In genomic region chr7:30958109-30958865, GRCm38 (mm10) we compare ENCODE assay signal across 8 mouse cellular contexts. TPM values are rescaled to one million over a fixed set of nuclear protein-coding genes. Genes with fewer than 3 reads are reported as not detected.
DNase-seq lines count a peak whose midpoint lies in the region; ATAC-seq lines count a peak whose summit lies in the region.

No protein-coding gene starts in this region.

- WGBS in lung, embryonic 16.5 days, result 66% methylated on average over 28 of the region's 28 CpGs
- WGBS in hindbrain, embryonic 16.5 days, result 70% methylated on average over 28 of the region's 28 CpGs
- WGBS in midbrain, embryonic 13.5 days, result 74% methylated on average over 28 of the region's 28 CpGs

- H3K4me1 ChIP-seq in lung, embryonic 16.5 days (replicated peaks; ENCODE audit: control insufficient read depth, insufficient read depth, low read length), result peaks cover 10% of the 10 kb centered on the region
- H3K4me1 ChIP-seq in hindbrain, embryonic 16.5 days (ENCODE audit: control insufficient read depth, insufficient read depth, low read depth, low read length), result peaks cover 18% of the 10 kb centered on the region
- H3K4me1 ChIP-seq in midbrain, embryonic 13.5 days (replicated peaks), result peaks cover 32% of the 10 kb centered on the region

- no peak for ATAC-seq in lung, embryonic 16.5 days (ENCODE audit: low read depth)
- no peak for ATAC-seq in hindbrain, embryonic 16.5 days
- no peak for ATAC-seq in midbrain, embryonic 13.5 days
- no peak for ATAC-seq in megakaryocyte-erythroid progenitor cell, adult 5-6 weeks (replicated peaks; ENCODE audit: low FRiP score, low TSS enrichment, poor library complexity, severe bottlenecking)

- H3K9ac ChIP-seq in lung, embryonic 16.5 days (ENCODE audit: low read length), result peak overlapping the region; percentile 98
- peak overlapping the region; percentile 98 for H3K9ac ChIP-seq in hindbrain, embryonic 16.5 days (ENCODE audit: low read depth, low read length)
- peak overlapping the region; percentile 98 for H3K9ac ChIP-seq in midbrain, embryonic 13.5 days (replicated peaks)

- no peaks in the 10 kb centered on the region for H3K27me3 ChIP-seq in lung, embryonic 16.5 days (ENCODE audit: control insufficient read depth, insufficient read depth, low read depth, low read length)
- no peaks in the 10 kb centered on the region for H3K27me3 ChIP-seq in hindbrain, embryonic 16.5 days (replicated peaks; ENCODE audit: control insufficient read depth, insufficient read depth, low read length)
- H3K27me3 ChIP-seq in midbrain, embryonic 13.5 days, result no peaks in the 10 kb centered on the region

- H3K27ac ChIP-seq in lung, embryonic 16.5 days (ENCODE audit: low read length), result peak overlapping the region; percentile 98
- peak overlapping the region; percentile 99 for H3K27ac ChIP-seq in hindbrain, embryonic 16.5 days (ENCODE audit: low read depth, low read length)
- H3K27ac ChIP-seq in midbrain, embryonic 13.5 days, result peak overlapping the region; percentile 99

- H3K4me3 ChIP-seq in lung, embryonic 16.5 days (ENCODE audit: low read length), result peak overlapping the region; percentile 81
- H3K4me3 ChIP-seq in hindbrain, embryonic 16.5 days (ENCODE audit: low read length), result peak overlapping the region; percentile 87
- H3K4me3 ChIP-seq in midbrain, embryonic 13.5 days (replicated peaks), result peak overlapping the region; percentile 95

- peaks cover 15% of the 10 kb centered on the region for H3K36me3 ChIP-seq in lung, embryonic 16.5 days (ENCODE audit: control insufficient read depth, insufficient read depth, low read length)
- peaks cover 11% of the 10 kb centered on the region for H3K36me3 ChIP-seq in hindbrain, embryonic 16.5 days (ENCODE audit: control insufficient read depth, insufficient read depth, low read length)
- peaks cover 18% of the 10 kb centered on the region for H3K36me3 ChIP-seq in midbrain, embryonic 13.5 days

- peak overlapping the region; percentile 88 for H3K4me2 ChIP-seq in lung, embryonic 16.5 days (ENCODE audit: low read depth, low read length)
- H3K4me2 ChIP-seq in hindbrain, embryonic 16.5 days (ENCODE audit: low read length), result peak overlapping the region; percentile 65
- H3K4me2 ChIP-seq in midbrain, embryonic 13.5 days (replicated peaks), result peak overlapping the region; percentile 74

- DNase-seq in lung, postnatal 4 days, result no peak
- peak; percentile 9 for DNase-seq in embryo, embryonic 11 days
- DNase-seq in spleen, adult 18-20 months, result no peak
- DNase-seq in c-Kit-positive CD71-positive TER-119-positive erythroid progenitor cells, embryonic 14.5 days (ENCODE audit: low spot score), result no peak

- no peaks in the 10 kb centered on the region for H3K9me3 ChIP-seq in lung, embryonic 16.5 days (ENCODE audit: control insufficient read depth, low read length)
- H3K9me3 ChIP-seq in hindbrain, embryonic 16.5 days (ENCODE audit: control insufficient read depth, low read length), result no peaks in the 10 kb centered on the region
- no peaks in the 10 kb centered on the region for H3K9me3 ChIP-seq in midbrain, embryonic 13.5 days

RNA-seq across cellular contexts. Expression of gene Usf2, which starts 1.7 kb away (rescaled TPM):
- polyA plus RNA-seq in lung, embryonic 16.5 days (2015; fragmentation: Nextera tagmentation; extraction: Ambion mirVana), result 20.5 and 22.3 TPM in 2 replicates
- 25.7 and 27.3 TPM in 2 replicates for polyA plus RNA-seq in hindbrain, embryonic 16.5 days (2015; fragmentation: Nextera tagmentation; extraction: Ambion mirVana)
- polyA plus RNA-seq in midbrain, embryonic 13.5 days (2015; fragmentation: Nextera tagmentation; extraction: Ambion mirVana), result 24.2 and 27.6 TPM in 2 replicates
- 56.5 and 84.3 TPM in 2 replicates for total RNA-seq in megakaryocyte-erythroid progenitor cell, adult 5-6 weeks (2014; fragmentation: Nextera tagmentation)
- total RNA-seq in megakaryocyte-erythroid progenitor cell, adult 5-6 weeks (2017), result 71.7 and 126 TPM in 2 replicates

RNA-seq across cellular contexts. Expression of gene Hamp, which starts 14.5 kb away (rescaled TPM):
- not detected in 2 replicates for polyA plus RNA-seq in lung, embryonic 16.5 days (2015; fragmentation: Nextera tagmentation; extraction: Ambion mirVana)
- polyA plus RNA-seq in hindbrain, embryonic 16.5 days (2015; fragmentation: Nextera tagmentation; extraction: Ambion mirVana), result not detected in 2 replicates
- not detected in 2 replicates for polyA plus RNA-seq in midbrain, embryonic 13.5 days (2015; fragmentation: Nextera tagmentation; extraction: Ambion mirVana)
- total RNA-seq in megakaryocyte-erythroid progenitor cell, adult 5-6 weeks (2014; fragmentation: Nextera tagmentation), result not detected in 2 replicates
- total RNA-seq in megakaryocyte-erythroid progenitor cell, adult 5-6 weeks (2017), result not detected in 2 replicates

RNA-seq across cellular contexts. Expression of gene Lsr, which starts 15.0 kb away (rescaled TPM):
- polyA plus RNA-seq in lung, embryonic 16.5 days (2015; fragmentation: Nextera tagmentation; extraction: Ambion mirVana), result 85.0 and 88.3 TPM in 2 replicates
- 24.1 and 27.8 TPM in 2 replicates for polyA plus RNA-seq in hindbrain, embryonic 16.5 days (2015; fragmentation: Nextera tagmentation; extraction: Ambion mirVana)
- 13.5 and 16.1 TPM in 2 replicates for polyA plus RNA-seq in midbrain, embryonic 13.5 days (2015; fragmentation: Nextera tagmentation; extraction: Ambion mirVana)
- total RNA-seq in megakaryocyte-erythroid progenitor cell, adult 5-6 weeks (2014; fragmentation: Nextera tagmentation), result not detected in 2 replicates
- total RNA-seq in megakaryocyte-erythroid progenitor cell, adult 5-6 weeks (2017), result 0.11 and 0.99 TPM in 2 replicates

RNA-seq across cellular contexts. Expression of gene Fam187b, which starts 15.3 kb away (rescaled TPM):
- polyA plus RNA-seq in lung, embryonic 16.5 days (2015; fragmentation: Nextera tagmentation; extraction: Ambion mirVana), result 6.5 and 7.5 TPM in 2 replicates
- polyA plus RNA-seq in hindbrain, embryonic 16.5 days (2015; fragmentation: Nextera tagmentation; extraction: Ambion mirVana), result 0.63 and 0.82 TPM in 2 replicates
- polyA plus RNA-seq in midbrain, embryonic 13.5 days (2015; fragmentation: Nextera tagmentation; extraction: Ambion mirVana), result 0.17 and 0.38 TPM in 2 replicates
- total RNA-seq in megakaryocyte-erythroid progenitor cell, adult 5-6 weeks (2014; fragmentation: Nextera tagmentation), result not detected in 2 replicates
- not detected in 2 replicates for total RNA-seq in megakaryocyte-erythroid progenitor cell, adult 5-6 weeks (2017)

RNA-seq across cellular contexts. Expression of gene Hamp2, which starts 33.8 kb away (rescaled TPM):
- not detected in 2 replicates for polyA plus RNA-seq in lung, embryonic 16.5 days (2015; fragmentation: Nextera tagmentation; extraction: Ambion mirVana)
- 0.44 TPM in 1 of 2 replicates, not detected in the other for polyA plus RNA-seq in hindbrain, embryonic 16.5 days (2015; fragmentation: Nextera tagmentation; extraction: Ambion mirVana)
- not detected in 2 replicates for polyA plus RNA-seq in midbrain, embryonic 13.5 days (2015; fragmentation: Nextera tagmentation; extraction: Ambion mirVana)
- not detected in 2 replicates for total RNA-seq in megakaryocyte-erythroid progenitor cell, adult 5-6 weeks (2014; fragmentation: Nextera tagmentation)
- not detected in 2 replicates for total RNA-seq in megakaryocyte-erythroid progenitor cell, adult 5-6 weeks (2017)
